Comparison of ENCODE assay signal across 10 mouse cellular contexts in genomic region chr1:57890259-57890902, GRCm38 (mm10).
DNase-seq lines count a peak whose midpoint lies in the region; ATAC-seq and TF ChIP-seq lines count a peak whose summit lies in the region.
"Had no signal": no experiment of that assay in that cellular context is flagged by ENCODE, and none has a peak within 500 bp of the region (broad histone marks: within the 10 kb centered on the region; RNA-seq: fewer than 3 reads in every experiment).

No protein-coding gene starts in this region.

- no peak overlapping the region for H3K9ac ChIP-seq in limb, embryonic 14.5 days (ENCODE audit: low read depth, low read length, severe bottlenecking)
- H3K9ac ChIP-seq in midbrain, embryonic 12.5 days (replicated peaks), result no peak overlapping the region
- H3K9ac ChIP-seq: neural tube, embryonic 13.5 days had no signal

- H3K4me2 ChIP-seq in limb, embryonic 14.5 days (replicated peaks; ENCODE audit: low read depth, low read length, severe bottlenecking), result no peak overlapping the region
- no peak overlapping the region for H3K4me2 ChIP-seq in midbrain, embryonic 12.5 days (replicated peaks)
- H3K4me2 ChIP-seq: neural tube, embryonic 13.5 days had no signal

- peaks cover 46% of the 10 kb centered on the region for H3K36me3 ChIP-seq in limb, embryonic 14.5 days (ENCODE audit: control insufficient read depth, insufficient read depth, low read length)
- peaks cover 3% of the 10 kb centered on the region; the same call in 1 of the 2 replicates for H3K36me3 ChIP-seq in limb, embryonic 10.5 days
- H3K36me3 ChIP-seq in kidney, adult 2 months (ENCODE audit: control insufficient read depth, insufficient read depth, low read length), result no peaks in the 10 kb centered on the region
- peaks cover 9% of the 10 kb centered on the region; the same call in 1 of the 2 replicates for H3K36me3 ChIP-seq in midbrain, embryonic 12.5 days

- intact Hi-C loops in left cerebral cortex, adult 2 months (cut with DNase I), result no loop called here
- intact Hi-C loops in left cerebral cortex, postnatal 36 days (cut with DNase I), result no loop called here

- TF ChIP-seq POLR2A in limb, embryonic 14.5 days (IDR thresholded peaks at IDR 0.05; ENCODE audit: borderline replicate concordance, extremely low read depth, insufficient read depth, insufficient read length), result no peak
- TF ChIP-seq POLR2A in kidney, adult 2 months (IDR thresholded peaks at IDR 0.05; ENCODE audit: low read depth, low read length), result no peak

- no peak for ATAC-seq in limb, embryonic 14.5 days (ENCODE audit: low FRiP score, low read depth)
- ATAC-seq in midbrain, embryonic 12.5 days (ENCODE audit: low FRiP score, low read depth), result no peak
- no peak for ATAC-seq in cerebellum, adult (ENCODE audit: insufficient number of reproducible peaks, low FRiP score, low TSS enrichment)

- 0 out of 2 replicates have a peak overlapping the region, but pooled peaks have one; percentile 14 for H3K27ac ChIP-seq in limb, embryonic 14.5 days (replicated peaks; ENCODE audit: low read depth, low read length)
- no peak overlapping the region for H3K27ac ChIP-seq in limb, embryonic 10.5 days
- H3K27ac ChIP-seq in kidney, adult 2 months (ENCODE audit: insufficient read depth, low read depth, low read length), result peak overlapping the region; percentile 16; the same call in 1 of the 2 replicates
- 0 out of 2 replicates have a peak overlapping the region, but pooled peaks have one; percentile 46 for H3K27ac ChIP-seq in midbrain, embryonic 12.5 days (replicated peaks)
- no peak overlapping the region for H3K27ac ChIP-seq in left cerebral cortex, adult 2 months
- H3K27ac ChIP-seq: neural tube, embryonic 13.5 days had no signal

- H3K9me3 ChIP-seq in limb, embryonic 14.5 days (ENCODE audit: control insufficient read depth, low read length), result no peaks in the 10 kb centered on the region
- H3K9me3 ChIP-seq in limb, embryonic 10.5 days (replicated peaks), result no peaks in the 10 kb centered on the region
- H3K9me3 ChIP-seq in midbrain, embryonic 12.5 days, result no peaks in the 10 kb centered on the region
- H3K9me3 ChIP-seq: neural tube, embryonic 13.5 days had no signal

- H3K27me3 ChIP-seq in limb, embryonic 14.5 days (ENCODE audit: control insufficient read depth, insufficient read depth, low read length), result no peaks in the 10 kb centered on the region
- H3K27me3 ChIP-seq in limb, embryonic 10.5 days (ENCODE audit: low read depth, poor library complexity, severe bottlenecking), result no peaks in the 10 kb centered on the region
- H3K27me3 ChIP-seq in kidney, adult 2 months (replicated peaks; ENCODE audit: control insufficient read depth, insufficient read depth, low read length), result no peaks in the 10 kb centered on the region
- no peaks in the 10 kb centered on the region for H3K27me3 ChIP-seq in midbrain, embryonic 12.5 days
- H3K27me3 ChIP-seq: neural tube, embryonic 13.5 days had no signal

- no peak overlapping the region for H3K4me3 ChIP-seq in limb, embryonic 14.5 days (replicated peaks; ENCODE audit: low read length)
- no peak overlapping the region for H3K4me3 ChIP-seq in limb, embryonic 10.5 days
- H3K4me3 ChIP-seq in kidney, adult 2 months (ENCODE audit: insufficient read depth, low read depth, low read length), result no peak overlapping the region
- H3K4me3 ChIP-seq in midbrain, embryonic 12.5 days, result no peak overlapping the region
- no peak overlapping the region for H3K4me3 ChIP-seq in left cerebral cortex, adult 2 months
- H3K4me3 ChIP-seq: erythroblast, embryonic 14.5 days; neural tube, embryonic 13.5 days had no signal

- no peak for DNase-seq in limb, embryonic 14.5 days (ENCODE audit: low spot score)
- DNase-seq in limb, embryonic 10.5 days (ENCODE audit: low spot score), result no peak
- peak; percentile 58 for DNase-seq in heart, adult 8-10 months (ENCODE audit: low spot score)
- peak; percentile 54 for DNase-seq in kidney, adult 2 months
- no peak for DNase-seq in left cerebral cortex, adult 2 months (ENCODE audit: extremely low spot score in 1 of 2, low spot score in 2 of 2)
- no peak for DNase-seq in left cerebral cortex, postnatal 36 days (ENCODE audit: low spot score in 2 of 2)

- peaks cover 3% of the 10 kb centered on the region; the same call in 1 of the 2 replicates for H3K4me1 ChIP-seq in limb, embryonic 14.5 days (ENCODE audit: control insufficient read depth, insufficient read depth, low read length)
- H3K4me1 ChIP-seq in limb, embryonic 10.5 days, result peaks cover 10% of the 10 kb centered on the region
- 0 out of 2 replicates have a peak, but pooled peaks cover 3% of the 10 kb centered on the region for H3K4me1 ChIP-seq in kidney, adult 2 months (ENCODE audit: control insufficient read depth, insufficient read depth, low read length)
- H3K4me1 ChIP-seq in midbrain, embryonic 12.5 days, result peaks cover 11% of the 10 kb centered on the region

- WGBS in limb, embryonic 14.5 days, result 52% methylated on average over 5 of the region's 5 CpGs
- WGBS in limb, embryonic 10.5 days, result 50% methylated on average over 5 of the region's 5 CpGs
- WGBS in kidney, adult 2 months, result 60% methylated on average over 5 of the region's 5 CpGs
- WGBS in midbrain, embryonic 12.5 days, result 9% methylated on average over 5 of the region's 5 CpGs

- no peak for TF ChIP-seq CTCF in kidney, adult 2 months (conservative IDR thresholded peaks at IDR 0.05; ENCODE audit: insufficient read depth, insufficient read length, low read depth, low read length)
- no peak for TF ChIP-seq CTCF in left cerebral cortex, adult 2 months (IDR thresholded peaks at IDR 0.05)

Comparison
In these comparisons a context has a peak if more than half of its experiments do, and no peak if none do; other contexts are left out.
1. H3K27ac ChIP-seq: peak in limb, embryonic 14.5 days (single experiment), kidney, adult 2 months (single experiment) and midbrain, embryonic 12.5 days (single experiment); none in limb, embryonic 10.5 days (single experiment) and left cerebral cortex, adult 2 months (single experiment).
2. DNase-seq: peak in heart, adult 8-10 months (single experiment) and kidney, adult 2 months (single experiment); none in limb, embryonic 14.5 days (single experiment), limb, embryonic 10.5 days (single experiment), left cerebral cortex, adult 2 months (0 of 2) and left cerebral cortex, postnatal 36 days (0 of 2).